Mouse (Mus musculus) forebrain, embryonic 16.5 days (tissue): ENCODE data around the gene Gabrb3. TPM values are rescaled to one million over a fixed set of nuclear protein-coding genes. Genes with fewer than 3 reads are reported as not detected.
A peak's percentile ranks its signal among the peaks of the same experiment; 100 is the strongest.

Source experiments
- ATAC-seq: fragments of 200-750 bp; cut with Nextera tagmentation; 2 replicates; pipeline ENCODE4 v1.8.0; 2017; ENCODE audit warnings: mild to moderate bottlenecking, moderate library complexity
- H3K27ac ChIP-seq: fragments of 300-500 bp; sonication (generic); 2 replicates; pipeline ENCODE4 v1.5.1; 2014; ENCODE audit warnings: low read length, control low read depth
- H3K27me3 ChIP-seq: fragments of 300-500 bp; sonication (generic); replicated peaks from 2 replicates; pipeline ENCODE4 v1.6.1; 2014; ENCODE audit warnings: low read length; ENCODE audit not compliant: control insufficient read depth, insufficient read depth
- H3K36me3 ChIP-seq: fragments of 300-500 bp; sonication (generic); 2 replicates; pipeline ENCODE4 v1.6.1; 2014; ENCODE audit not compliant: control insufficient read depth, insufficient read depth
- H3K4me1 ChIP-seq: fragments of 300-500 bp; sonication (generic); replicated peaks from 2 replicates; pipeline ENCODE4 v1.6.1; 2014; ENCODE audit warnings: low read length; ENCODE audit not compliant: control insufficient read depth, insufficient read depth
- H3K4me2 ChIP-seq: fragments of 300-500 bp; sonication (generic); 2 replicates; pipeline ENCODE4 v1.6.1; 2014; ENCODE audit warnings: mild to moderate bottlenecking, low read length, control low read depth
- H3K4me3 ChIP-seq: fragments of 300-500 bp; sonication (generic); replicated peaks from 2 replicates; pipeline ENCODE4 v1.5.1; 2014; ENCODE audit warnings: mild to moderate bottlenecking, low read length, control low read depth
- H3K9ac ChIP-seq: fragments of 300-500 bp; sonication (generic); replicated peaks from 2 replicates; pipeline ENCODE4 v1.6.1; 2014; ENCODE audit warnings: low read depth, low read length, control low read depth
- H3K9me3 ChIP-seq: fragments of 300-500 bp; sonication (generic); 2 replicates; pipeline ENCODE4 v1.6.1; 2016; ENCODE audit warnings: low read length; ENCODE audit not compliant: control insufficient read depth
- WGBS: fragments of 180-500 bp; shearing (Covaris S2); extraction: QIAGEN DNeasy Blood & Tissue Kit; methylation state at CpG from one replicate; pipeline ENCODE4 v1.1.7; 2014; 5-methylcytosine and 5-hydroxymethylcytosine counted together
- polyA plus RNA-seq: library from polyadenylated mRNA; unstranded; fragments of >200 nt; fragmentation: Nextera tagmentation; extraction: Ambion mirVana; gene quantifications from 2 replicates; pipeline ENCODE4 v1.2.1, GENCODE M21; 2015

Gabrb3 gene
- polyA plus RNA-seq, 1 experiment from 2014 or later, result 52.6 TPM

GRCm38 (mm10) chr7:57640796-57641195 is 221.3 kb downstream of the Gabrb3 start:
- Histone ChIP-seq H3K4me1 (no peaks in the 10 kb centered on the region), H3K36me3 (no peaks in the 10 kb centered on the region), H3K9me3 (no peaks in the 10 kb centered on the region), H3K4me3 (no peak overlapping the region), H3K27ac (no peak overlapping the region), H3K27me3 (no peaks in the 10 kb centered on the region), H3K9ac (no peak overlapping the region), H3K4me2 (no peak overlapping the region)
- no peak for ATAC-seq
- WGBS, result 61% methylated on average over 1 of the region's 1 CpGs

- H3K9ac ChIP-seq, result no peak overlapping the region
- H3K36me3 ChIP-seq, result no peaks in the 10 kb centered on the region
- H3K4me3 ChIP-seq, result no peak overlapping the region
- H3K9me3 ChIP-seq, result no peaks in the 10 kb centered on the region
- WGBS, result 89% methylated on average over 2 of the region's 2 CpGs
- H3K27me3 ChIP-seq, result no peaks in the 10 kb centered on the region
- ATAC-seq, result no peak
- no peak overlapping the region for H3K4me2 ChIP-seq
- H3K4me1 ChIP-seq, result no peaks in the 10 kb centered on the region
- H3K27ac ChIP-seq, result no peak overlapping the region
Measured at GRCm38 (mm10) chr7:57647345-57647744, 227.9 kb downstream of the Gabrb3 start.

DNA sequence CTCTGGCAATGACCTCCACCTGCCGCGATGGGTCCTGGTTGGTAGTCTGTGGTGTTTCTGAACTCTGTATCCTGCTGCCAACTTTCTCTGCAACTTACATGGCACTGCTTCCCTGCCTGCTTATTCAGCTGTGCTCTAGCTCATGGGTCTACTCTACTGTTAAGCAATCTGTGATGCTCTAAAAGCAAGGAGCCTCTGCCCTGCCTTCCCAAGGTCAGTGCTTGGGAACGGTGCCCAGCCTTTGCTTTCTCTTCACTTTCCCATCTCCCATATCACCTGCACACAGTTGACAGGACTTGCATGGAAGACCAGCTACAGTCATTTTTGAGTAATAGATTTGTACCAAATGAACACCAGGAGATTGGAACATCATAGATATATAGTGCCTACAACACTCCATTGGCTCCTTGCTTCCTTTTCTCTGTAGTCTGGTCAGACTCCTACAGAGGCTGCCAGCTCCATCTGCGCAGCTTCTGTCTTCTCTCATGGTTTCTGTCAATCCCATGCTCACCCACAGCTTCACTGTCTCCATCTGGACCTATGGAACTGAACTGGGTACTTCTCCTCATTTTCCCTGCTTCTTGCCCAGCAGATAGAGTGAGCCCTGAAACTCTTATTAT is 228.8 kb downstream of the Gabrb3 start:
- Histone ChIP-seq H3K27me3 (no peaks in the 10 kb centered on the region), H3K9me3 (no peaks in the 10 kb centered on the region), H3K4me1 (no peaks in the 10 kb centered on the region), H3K4me3 (no peak overlapping the region), H3K36me3 (no peaks in the 10 kb centered on the region), H3K9ac (no peak overlapping the region), H3K27ac (no peak overlapping the region), H3K4me2 (no peak overlapping the region)
- ATAC-seq, result no peak
- WGBS, result 94% methylated on average over 4 of the region's 4 CpGs

GRCm38 (mm10) chr7:57677352-57677751 is 257.9 kb downstream of the Gabrb3 start:
- no peak overlapping the region for H3K4me2 ChIP-seq
- H3K9me3 ChIP-seq, result no peaks in the 10 kb centered on the region
- H3K4me1 ChIP-seq, result no peaks in the 10 kb centered on the region
- H3K27me3 ChIP-seq, result no peaks in the 10 kb centered on the region
- no peak overlapping the region for H3K27ac ChIP-seq
- WGBS, result 79% methylated on average over 6 of the region's 6 CpGs
- H3K4me3 ChIP-seq, result no peak overlapping the region
- no peak for ATAC-seq
- H3K9ac ChIP-seq, result no peak overlapping the region
- H3K36me3 ChIP-seq, result no peaks in the 10 kb centered on the region

GRCm38 (mm10) chr7:57689836-57690235 is 270.3 kb downstream of the Gabrb3 start:
- no peak overlapping the region for H3K4me2 ChIP-seq
- H3K27ac ChIP-seq, result no peak overlapping the region
- ATAC-seq, result no peak
- WGBS, result 76% methylated on average over 4 of the region's 4 CpGs
- no peak overlapping the region for H3K9ac ChIP-seq
- no peaks in the 10 kb centered on the region for H3K9me3 ChIP-seq
- H3K4me1 ChIP-seq, result no peaks in the 10 kb centered on the region
- H3K27me3 ChIP-seq, result no peaks in the 10 kb centered on the region
- no peak overlapping the region for H3K4me3 ChIP-seq
- H3K36me3 ChIP-seq, result no peaks in the 10 kb centered on the region

- no peaks in the 10 kb centered on the region for H3K27me3 ChIP-seq
- no peak overlapping the region for H3K9ac ChIP-seq
- 73% methylated on average over 7 of the region's 7 CpGs for WGBS
- H3K27ac ChIP-seq, result no peak overlapping the region
- H3K4me2 ChIP-seq, result no peak overlapping the region
- no peaks in the 10 kb centered on the region for H3K9me3 ChIP-seq
- H3K36me3 ChIP-seq, result no peaks in the 10 kb centered on the region
- ATAC-seq, result peak; percentile 22; the same call in 1 of the 2 replicates
- peaks cover 10% of the 10 kb centered on the region for H3K4me1 ChIP-seq
- no peak overlapping the region for H3K4me3 ChIP-seq
Measured at GRCm38 (mm10) chr7:57700370-57700769, 280.9 kb downstream of the Gabrb3 start.

DNA sequence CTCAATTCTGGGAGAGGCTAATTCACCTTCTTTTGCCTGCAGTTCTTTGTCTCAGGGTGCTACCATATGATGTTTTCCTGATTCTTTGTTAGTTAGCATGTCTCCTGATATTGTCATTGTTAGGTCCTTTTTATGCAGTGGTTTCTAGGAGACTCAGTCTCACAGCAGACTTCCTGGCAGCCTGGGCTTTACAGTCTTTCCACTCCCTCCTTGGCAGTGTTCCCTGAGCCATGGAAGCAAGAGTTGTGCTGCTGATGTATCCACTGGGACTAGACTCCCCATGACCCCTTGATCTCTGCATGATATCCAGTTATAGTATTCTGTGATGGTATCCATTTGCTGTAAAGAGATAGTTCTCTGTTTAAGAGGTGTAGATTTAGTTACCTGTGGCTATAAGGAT is 281.6 kb downstream of the Gabrb3 start:
- peak; percentile 30; the same call in 1 of the 2 replicates for ATAC-seq

GRCm38 (mm10) chr7:57703580-57703979 is 284.1 kb downstream of the Gabrb3 start:
- peak; percentile 36 for ATAC-seq
- H3K9ac ChIP-seq, result no peak overlapping the region
- no peaks in the 10 kb centered on the region for H3K27me3 ChIP-seq
- H3K9me3 ChIP-seq, result no peaks in the 10 kb centered on the region
- H3K36me3 ChIP-seq, result no peaks in the 10 kb centered on the region
- H3K4me2 ChIP-seq, result no peak overlapping the region
- no peak overlapping the region for H3K27ac ChIP-seq
- peaks cover 18% of the 10 kb centered on the region for H3K4me1 ChIP-seq
- WGBS, result 33% methylated on average over 1 of the region's 1 CpGs
- no peak overlapping the region for H3K4me3 ChIP-seq

More for the DNA sequence above, 281.6 kb downstream of the Gabrb3 start:
- H3K4me2 ChIP-seq, result no peak overlapping the region
- no peaks in the 10 kb centered on the region for H3K27me3 ChIP-seq
- no peak overlapping the region for H3K4me3 ChIP-seq
- no peak overlapping the region for H3K9ac ChIP-seq
- peaks cover 10% of the 10 kb centered on the region for H3K4me1 ChIP-seq
- H3K27ac ChIP-seq, result no peak overlapping the region
- no peaks in the 10 kb centered on the region for H3K9me3 ChIP-seq
- no peaks in the 10 kb centered on the region for H3K36me3 ChIP-seq

DNA sequence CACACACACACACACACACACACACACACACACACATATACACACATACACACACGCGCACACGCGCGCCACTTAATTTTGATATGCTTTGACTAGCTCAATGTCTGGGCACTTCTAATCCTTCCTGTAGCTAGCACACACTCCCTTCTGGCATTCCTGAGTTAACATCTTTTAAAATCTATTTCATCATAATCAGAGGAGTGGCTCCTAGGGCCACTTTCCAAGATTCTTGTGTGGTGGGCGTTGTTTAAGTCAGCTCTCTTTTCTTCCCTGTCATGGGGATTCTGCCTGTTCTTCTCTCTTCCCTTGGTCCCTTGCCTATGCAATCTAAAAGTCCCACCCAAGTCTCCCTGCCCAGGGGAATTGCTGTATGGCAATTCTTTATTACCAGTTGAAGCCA is 286.6 kb downstream of the Gabrb3 start:
- WGBS, result 93% methylated on average over 6 of the region's 6 CpGs
- H3K27me3 ChIP-seq, result no peaks in the 10 kb centered on the region
- no peak for ATAC-seq
- H3K27ac ChIP-seq, result no peak overlapping the region
- no peaks in the 10 kb centered on the region for H3K9me3 ChIP-seq
- peaks cover 15% of the 10 kb centered on the region for H3K4me1 ChIP-seq
- H3K4me2 ChIP-seq, result no peak overlapping the region
- no peak overlapping the region for H3K9ac ChIP-seq
- no peak overlapping the region for H3K4me3 ChIP-seq
- no peaks in the 10 kb centered on the region for H3K36me3 ChIP-seq
